Mouse (Mus musculus): ENCODE measurements around the gene Krt24.

DNA sequence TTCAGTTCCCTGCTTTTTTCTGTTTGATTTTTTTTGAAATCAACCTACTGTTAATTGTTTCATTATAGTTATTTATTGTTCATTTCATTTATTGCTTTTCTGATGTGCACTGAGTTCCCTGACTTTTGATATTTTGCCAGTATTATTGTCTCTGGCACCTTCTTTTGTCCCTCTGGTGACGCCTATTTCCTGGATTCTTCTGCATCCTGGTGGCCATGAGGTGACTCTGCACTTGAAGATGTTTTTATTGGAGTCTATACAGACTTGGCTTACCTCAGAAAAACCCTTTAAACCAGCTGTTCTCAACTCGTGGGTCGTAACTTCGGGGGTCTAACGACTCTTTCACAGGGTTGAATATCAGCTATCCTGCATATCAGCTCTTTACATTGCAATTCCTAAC is 10.0 kb upstream of the Krt24 start:
- no peak for TF ChIP-seq ZC3H11A (IDR thresholded peaks at IDR 0.05; ENCODE audit: borderline replicate concordance, low read depth, low read length)
- TF ChIP-seq HCFC1 (IDR thresholded peaks at IDR 0.05; ENCODE audit: borderline replicate concordance, insufficient read depth, low read length) = no peak
- no peak for TF ChIP-seq MAFK (IDR thresholded peaks at IDR 0.05; ENCODE audit: insufficient read depth, low read depth, low read length)

Data from ES-E14 (cell line).